17 mouse cellular contexts compared by ENCODE assay signal in genomic region chr13:24561391-24561790, GRCm38 (mm10).
"Had no signal": no experiment of that assay in that cellular context is flagged by ENCODE, and none has a peak within 500 bp of the region (broad histone marks: within the 10 kb centered on the region; RNA-seq: fewer than 3 reads in every experiment).

No protein-coding gene starts in this region.

- DNase-seq: lung, adult 18-20 months; lung, embryonic 14.5 days; lung, postnatal 10 days; lung, postnatal 4 days; right cerebral cortex, postnatal 14 days; thymus, adult 2 months; thymus, postnatal 25 days; thymus, postnatal 4 days had no signal

- H3K27me3 ChIP-seq: liver, embryonic 12.5 days; midbrain, embryonic 13.5 days; neural tube, embryonic 13.5 days; neural tube, embryonic 15.5 days; stomach, embryonic 15.5 days had no signal

- ATAC-seq: liver, embryonic 12.5 days; midbrain, embryonic 13.5 days; midbrain, embryonic 16.5 days had no signal

- H3K4me3 ChIP-seq: liver, embryonic 12.5 days; midbrain, embryonic 10.5 days; midbrain, embryonic 13.5 days; neural tube, embryonic 13.5 days; neural tube, embryonic 15.5 days; stomach, embryonic 15.5 days had no signal

- H3K27ac ChIP-seq: liver, embryonic 12.5 days; liver, embryonic 14.5 days; midbrain, embryonic 10.5 days; midbrain, embryonic 13.5 days; neural tube, embryonic 13.5 days; neural tube, embryonic 15.5 days; stomach, embryonic 15.5 days; stomach, postnatal 0 days had no signal

- H3K9me3 ChIP-seq: liver, embryonic 12.5 days; midbrain, embryonic 10.5 days; midbrain, embryonic 13.5 days; neural tube, embryonic 13.5 days; neural tube, embryonic 15.5 days; stomach, embryonic 15.5 days had no signal

- H3K9ac ChIP-seq: liver, embryonic 12.5 days; liver, embryonic 14.5 days; lung, embryonic 14.5 days; midbrain, embryonic 13.5 days; neural tube, embryonic 13.5 days; neural tube, embryonic 15.5 days; stomach, embryonic 15.5 days had no signal

- H3K36me3 ChIP-seq: liver, embryonic 12.5 days; midbrain, embryonic 10.5 days; midbrain, embryonic 13.5 days; neural tube, embryonic 13.5 days; neural tube, embryonic 15.5 days; stomach, embryonic 15.5 days had no signal
